Mouse (Mus musculus) limb, embryonic 13.5 days (tissue): ENCODE measurements around the gene Tctn1. TPM values are rescaled to one million over a fixed set of nuclear protein-coding genes. Genes with fewer than 3 reads are reported as not detected.

Experiments used
- ATAC-seq: fragments of 200-750 bp; cut with Nextera tagmentation; 2 replicates; pipeline ENCODE4 v1.8.0; 2017; ENCODE audit warnings: low read depth, moderate number of reproducible peaks, moderate TSS enrichment; ENCODE audit not compliant: low FRiP score
- H3K27ac ChIP-seq: fragments of 300-500 bp; sonication (generic); 2 replicates; pipeline ENCODE4 v1.5.1; 2015; ENCODE audit warnings: inconsistent platforms, mild to moderate bottlenecking, moderate library complexity
- H3K27me3 ChIP-seq: fragments of 300-500 bp; sonication (generic); 2 replicates; pipeline ENCODE4 v1.6.1; 2015; ENCODE audit warnings: mild to moderate bottlenecking, inconsistent platforms
- H3K36me3 ChIP-seq: fragments of 300-500 bp; sonication (generic); 2 replicates; pipeline ENCODE4 v1.6.1; 2015; ENCODE audit warnings: inconsistent platforms, mild to moderate bottlenecking, moderate library complexity
- H3K4me1 ChIP-seq: fragments of 300-500 bp; sonication (generic); 2 replicates; pipeline ENCODE4 v1.6.1; 2015; ENCODE audit warnings: inconsistent platforms
- H3K4me2 ChIP-seq: fragments of 300-500 bp; sonication (generic); replicated peaks from 2 replicates; pipeline ENCODE4 v1.6.1; 2015; ENCODE audit warnings: inconsistent platforms, mild to moderate bottlenecking, moderate library complexity
- H3K4me3 ChIP-seq: fragments of 300-500 bp; sonication (generic); 2 replicates; pipeline ENCODE4 v1.5.1; 2015; ENCODE audit warnings: moderate library complexity, mild to moderate bottlenecking, inconsistent platforms
- H3K9ac ChIP-seq: fragments of 300-500 bp; sonication (generic); 2 replicates; pipeline ENCODE4 v1.6.1; 2015; ENCODE audit warnings: mild to moderate bottlenecking, inconsistent platforms
- H3K9me3 ChIP-seq: fragments of 300-500 bp; sonication (generic); 2 replicates; pipeline ENCODE4 v1.6.1; 2016; ENCODE audit warnings: inconsistent platforms
- WGBS: fragments of 180-500 bp; shearing (Covaris S2); methylation state at CpG from one replicate; pipeline ENCODE4 v1.1.7; 2015; 5-methylcytosine and 5-hydroxymethylcytosine counted together
- polyA plus RNA-seq: library from polyadenylated mRNA; unstranded; fragments of >200 nt; fragmentation: Nextera tagmentation; extraction: Ambion mirVana; gene quantifications from 2 replicates; pipeline ENCODE4 v1.2.1, GENCODE M21; 2015

Tctn1 gene
- polyA plus RNA-seq, 1 experiment from 2014 or later: 5.8 TPM

DNA sequence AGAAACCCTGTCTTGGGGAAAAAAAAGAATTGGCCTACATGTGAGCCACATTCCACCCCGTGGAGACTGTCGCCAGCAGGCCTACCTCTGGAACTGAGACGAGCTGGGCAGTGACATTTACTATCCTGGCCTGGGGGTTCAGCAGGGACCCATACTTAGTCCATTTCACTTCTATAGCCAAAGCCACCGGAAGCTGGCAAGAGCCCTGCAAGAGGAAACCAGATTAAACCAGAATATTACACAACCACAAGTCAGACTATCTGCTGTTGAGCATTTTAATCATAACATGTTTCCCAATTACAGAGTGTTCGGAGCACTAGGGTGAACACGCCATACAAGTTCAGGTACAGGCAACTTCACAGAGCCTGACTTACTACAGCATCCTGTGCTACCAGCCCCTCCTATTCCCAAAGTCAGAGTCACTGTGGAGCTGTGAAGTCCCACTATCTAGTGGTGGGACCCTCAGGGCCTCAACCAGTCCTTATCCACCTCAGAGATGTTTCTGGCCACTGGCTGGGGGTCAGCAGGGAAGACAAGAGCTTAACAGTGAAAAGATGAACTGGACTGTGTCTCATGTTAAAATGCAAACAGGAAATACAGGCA lies 21.6 kb downstream of the Tctn1 start:
- H3K4me3 ChIP-seq: no peak overlapping the region
- no peaks in the 10 kb centered on the region for H3K9me3 ChIP-seq
- no peaks in the 10 kb centered on the region for H3K4me1 ChIP-seq
- ATAC-seq: no peak
- H3K27ac ChIP-seq: no peak overlapping the region
- H3K4me2 ChIP-seq: no peak overlapping the region
- 81% methylated on average over 6 of the region's 6 CpGs for WGBS
- H3K27me3 ChIP-seq: no peaks in the 10 kb centered on the region
- no peak overlapping the region for H3K9ac ChIP-seq
- H3K36me3 ChIP-seq: peaks cover 40% of the 10 kb centered on the region

- 58% methylated on average over 1 of the region's 1 CpGs for WGBS
- peaks cover 31% of the 10 kb centered on the region for H3K36me3 ChIP-seq
- no peak overlapping the region for H3K4me2 ChIP-seq
- ATAC-seq: no peak
- H3K9me3 ChIP-seq: no peaks in the 10 kb centered on the region
- no peak overlapping the region for H3K9ac ChIP-seq
- 0 out of 2 replicates have a peak, but pooled peaks cover under 1% of the 10 kb centered on the region for H3K4me1 ChIP-seq
- no peaks in the 10 kb centered on the region for H3K27me3 ChIP-seq
- H3K4me3 ChIP-seq: no peak overlapping the region
- no peak overlapping the region for H3K27ac ChIP-seq
Measured at GRCm38 (mm10) chr5:122240989-122241388, 23.3 kb downstream of the Tctn1 start.

- no peak for ATAC-seq
- Histone ChIP-seq H3K27ac (no peak overlapping the region), H3K4me2 (no peak overlapping the region), H3K4me1 (peaks cover 5% of the 10 kb centered on the region), H3K9me3 (no peaks in the 10 kb centered on the region), H3K36me3 (peaks cover 31% of the 10 kb centered on the region), H3K9ac (no peak overlapping the region), H3K4me3 (no peak overlapping the region), H3K27me3 (no peaks in the 10 kb centered on the region)
- WGBS: 94% methylated on average over 11 of the region's 11 CpGs
Measured at GRCm38 (mm10) chr5:122240521-122240920, 23.7 kb downstream of the Tctn1 start.

- H3K27me3 ChIP-seq: no peaks in the 10 kb centered on the region
- no peak overlapping the region for H3K4me2 ChIP-seq
- H3K4me1 ChIP-seq: peaks cover 14% of the 10 kb centered on the region
- 78% methylated on average over 7 of the region's 7 CpGs for WGBS
- ATAC-seq: no peak
- H3K36me3 ChIP-seq: peaks cover 31% of the 10 kb centered on the region
- no peak overlapping the region for H3K4me3 ChIP-seq
- H3K9me3 ChIP-seq: no peaks in the 10 kb centered on the region
- H3K9ac ChIP-seq: no peak overlapping the region; the same call in 1 of the 2 replicates
- no peak overlapping the region for H3K27ac ChIP-seq
Measured at GRCm38 (mm10) chr5:122239618-122240017, 24.6 kb downstream of the Tctn1 start.

DNA sequence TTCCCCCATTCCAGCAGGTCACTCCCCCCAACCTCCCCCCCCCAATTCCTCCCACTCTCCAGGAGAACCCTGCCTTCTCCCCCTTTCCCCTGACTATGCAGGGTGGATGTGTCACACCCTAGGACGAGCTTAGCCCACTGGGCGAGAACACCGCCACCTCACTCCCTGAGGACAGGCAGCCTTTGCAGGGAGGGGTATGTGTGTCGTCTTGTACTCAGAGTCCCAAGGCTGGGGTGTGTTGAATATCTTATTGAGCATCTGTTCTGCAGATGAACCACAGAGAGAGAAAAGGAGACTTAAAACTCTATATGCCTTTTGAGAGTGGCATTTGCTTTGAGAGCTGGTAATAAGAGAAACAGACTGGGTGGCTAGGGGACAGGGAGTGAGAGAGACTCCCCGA lies 27.1 kb downstream of the Tctn1 start:
- Histone ChIP-seq H3K4me2 (no peak overlapping the region), H3K9ac (no peak overlapping the region), H3K27ac (no peak overlapping the region), H3K4me1 (peaks cover 28% of the 10 kb centered on the region), H3K4me3 (no peak overlapping the region), H3K27me3 (no peaks in the 10 kb centered on the region), H3K36me3 (peaks cover 29% of the 10 kb centered on the region), H3K9me3 (no peaks in the 10 kb centered on the region)
- WGBS: 76% methylated on average over 5 of the region's 5 CpGs
- ATAC-seq: no peak

- no peak overlapping the region for H3K4me3 ChIP-seq
- H3K9me3 ChIP-seq: no peaks in the 10 kb centered on the region
- H3K27me3 ChIP-seq: no peaks in the 10 kb centered on the region
- H3K4me1 ChIP-seq: peaks cover 33% of the 10 kb centered on the region
- peaks cover 10% of the 10 kb centered on the region; the same call in 1 of the 2 replicates for H3K36me3 ChIP-seq
- no peak overlapping the region for H3K4me2 ChIP-seq
- 37% methylated on average over 9 of the region's 9 CpGs for WGBS
- H3K27ac ChIP-seq: peak overlapping the region; percentile 16; the same call in 1 of the 2 replicates
- H3K9ac ChIP-seq: peak overlapping the region; percentile 32; the same call in 1 of the 2 replicates
- no peak for ATAC-seq
Measured at GRCm38 (mm10) chr5:122235196-122235836, 28.9 kb downstream of the Tctn1 start.

DNA sequence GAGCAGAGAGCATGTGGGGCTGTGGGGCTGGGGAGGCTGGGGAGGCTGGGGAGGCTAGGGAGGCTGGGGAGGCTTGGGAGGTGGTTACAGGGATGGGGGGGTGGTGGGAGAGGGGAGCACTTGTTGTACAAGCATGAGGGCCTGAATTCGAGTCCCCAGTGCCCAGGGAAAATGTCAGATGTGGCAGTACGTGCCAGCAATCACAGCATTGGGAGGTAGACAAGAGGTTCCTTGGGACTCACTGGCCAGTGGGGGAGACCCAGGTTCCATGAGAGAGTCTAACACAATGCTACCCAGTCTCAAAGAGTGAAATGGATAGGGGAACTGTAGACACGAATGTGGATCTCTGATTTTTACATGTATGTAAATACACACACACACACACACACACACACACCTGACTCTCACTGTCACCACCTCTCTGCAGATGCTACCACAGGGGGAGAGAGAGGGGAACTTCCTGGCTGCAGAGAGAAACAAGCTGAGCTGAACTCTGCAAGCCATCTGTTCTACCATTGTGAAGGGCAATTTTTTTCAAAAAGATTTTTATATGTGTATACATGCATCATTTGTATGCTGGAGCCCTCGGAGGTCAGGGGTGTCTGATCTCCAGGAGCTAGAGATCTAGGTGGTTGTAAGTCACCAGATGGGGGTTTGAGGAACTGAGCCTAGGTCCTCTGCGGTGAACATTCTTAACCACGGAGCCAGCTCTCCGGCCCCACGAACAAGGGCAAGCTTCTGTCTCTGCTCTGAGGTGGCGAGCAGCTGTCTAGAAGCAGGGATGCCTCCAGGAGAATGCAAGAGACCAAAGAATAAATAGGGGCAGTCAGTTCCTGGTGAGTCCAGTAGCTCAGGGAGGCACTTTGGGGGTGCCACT lies 29.7 kb downstream of the Tctn1 start:
- Histone ChIP-seq H3K27ac (peak overlapping the region; percentile 16; the same call in 1 of the 2 replicates), H3K27me3 (no peaks in the 10 kb centered on the region), H3K9ac (peak overlapping the region; percentile 32), H3K4me1 (peaks cover 33% of the 10 kb centered on the region), H3K4me3 (no peak overlapping the region), H3K4me2 (no peak overlapping the region), H3K9me3 (no peaks in the 10 kb centered on the region), H3K36me3 (0 out of 2 replicates have a peak, but pooled peaks cover 5% of the 10 kb centered on the region)
- 69% methylated on average over 9 of the region's 9 CpGs for WGBS
- ATAC-seq: no peak

GRCm38 (mm10) chr5:122233695-122234094 lies 30.6 kb downstream of the Tctn1 start:
- ATAC-seq: no peak
- no peaks in the 10 kb centered on the region for H3K27me3 ChIP-seq
- 84% methylated on average over 12 of the region's 12 CpGs for WGBS
- no peak overlapping the region for H3K4me2 ChIP-seq
- H3K9me3 ChIP-seq: no peaks in the 10 kb centered on the region
- H3K9ac ChIP-seq: no peak overlapping the region
- H3K4me3 ChIP-seq: no peak overlapping the region
- H3K4me1 ChIP-seq: peaks cover 33% of the 10 kb centered on the region
- no peak overlapping the region for H3K27ac ChIP-seq
- H3K36me3 ChIP-seq: no peaks in the 10 kb centered on the region

- Histone ChIP-seq H3K9ac (no peak overlapping the region), H3K27me3 (no peaks in the 10 kb centered on the region), H3K4me1 (peaks cover 33% of the 10 kb centered on the region), H3K36me3 (no peaks in the 10 kb centered on the region), H3K4me2 (no peak overlapping the region), H3K9me3 (peaks cover 2% of the 10 kb centered on the region; the same call in 1 of the 2 replicates), H3K27ac (no peak overlapping the region), H3K4me3 (no peak overlapping the region)
- ATAC-seq: no peak
- 82% methylated on average over 14 of the region's 14 CpGs for WGBS
Measured at GRCm38 (mm10) chr5:122233077-122233581, 31.1 kb downstream of the Tctn1 start.

DNA sequence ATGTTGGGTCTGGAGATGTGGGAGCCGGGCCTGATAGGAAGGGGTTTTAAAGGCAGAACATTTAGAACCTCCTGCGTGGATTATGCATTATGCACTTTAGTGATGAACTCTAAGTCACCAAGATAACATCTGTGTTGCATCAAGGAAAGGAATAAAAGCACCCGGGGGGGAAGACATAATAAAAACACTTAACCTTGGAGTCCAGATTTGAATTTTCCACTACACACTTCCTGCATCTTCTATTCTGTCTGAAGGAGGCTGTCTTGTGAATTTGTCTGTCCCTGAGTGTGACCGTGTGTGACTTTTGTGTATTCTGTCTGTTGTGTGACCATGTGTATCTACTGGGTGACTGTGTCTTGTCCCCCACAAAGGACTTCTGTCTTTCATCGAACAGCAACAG lies 32.3 kb downstream of the Tctn1 start:
- Histone ChIP-seq H3K27ac (no peak overlapping the region), H3K9me3 (peaks cover 7% of the 10 kb centered on the region; the same call in 1 of the 2 replicates), H3K36me3 (no peaks in the 10 kb centered on the region), H3K9ac (no peak overlapping the region), H3K4me2 (no peak overlapping the region), H3K4me3 (no peak overlapping the region), H3K27me3 (no peaks in the 10 kb centered on the region), H3K4me1 (peaks cover 33% of the 10 kb centered on the region)
- WGBS: 48% methylated on average over 5 of the region's 5 CpGs
- ATAC-seq: no peak

- Histone ChIP-seq H3K9me3 (peaks cover 7% of the 10 kb centered on the region; the same call in 1 of the 2 replicates), H3K9ac (no peak overlapping the region), H3K4me2 (no peak overlapping the region), H3K27me3 (no peaks in the 10 kb centered on the region), H3K4me3 (no peak overlapping the region), H3K27ac (no peak overlapping the region), H3K4me1 (peaks cover 33% of the 10 kb centered on the region), H3K36me3 (no peaks in the 10 kb centered on the region)
- no peak for ATAC-seq
- whole genome bisulfite sequencing: 76% methylated on average over 6 of the region's 6 CpGs
Measured at GRCm38 (mm10) chr5:122231431-122231830, 32.8 kb downstream of the Tctn1 start.

DNA sequence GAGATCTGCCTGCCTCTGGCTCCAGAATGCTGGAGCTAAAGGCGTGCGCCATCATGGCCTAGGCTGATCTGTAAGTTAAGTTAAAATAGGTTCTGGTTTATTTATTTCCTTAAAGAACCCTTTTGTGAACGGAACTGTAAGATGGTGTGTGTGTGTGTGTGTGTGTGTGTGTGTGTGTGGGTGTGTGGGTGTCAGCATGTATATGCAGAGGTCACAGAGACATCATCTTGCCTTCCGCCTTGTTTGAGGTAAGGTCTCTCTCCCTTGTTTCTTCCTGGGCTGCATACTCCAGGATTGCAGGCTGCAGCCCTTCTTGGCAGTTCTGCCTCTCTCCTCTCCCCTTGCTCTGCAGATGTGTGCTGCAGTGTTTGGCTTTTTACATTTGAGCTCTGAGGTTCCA lies 33.4 kb downstream of the Tctn1 start:
- no peak overlapping the region for H3K4me2 ChIP-seq
- ATAC-seq: no peak
- no peaks in the 10 kb centered on the region for H3K27me3 ChIP-seq
- WGBS: 93% methylated on average over 4 of the region's 4 CpGs
- no peaks in the 10 kb centered on the region for H3K36me3 ChIP-seq
- H3K9ac ChIP-seq: no peak overlapping the region
- no peak overlapping the region for H3K27ac ChIP-seq
- peaks cover 31% of the 10 kb centered on the region for H3K4me1 ChIP-seq
- H3K4me3 ChIP-seq: no peak overlapping the region
- peaks cover 7% of the 10 kb centered on the region; the same call in 1 of the 2 replicates for H3K9me3 ChIP-seq
